Mouse (Mus musculus): Measurements from ENCODE around the gene Mkrn2. TPM values are rescaled to one million over a fixed set of nuclear protein-coding genes. Genes with fewer than 3 reads are reported as not detected.

Gene Mkrn2
- total and polyA plus RNA-seq, 2 experiments = 19.9 to 58.1 TPM

GRCm38 (mm10) chr6:115584176-115584575 is 17.5 kb upstream of the Mkrn2 start:
- H3K79me2 ChIP-seq (ENCODE audit: control insufficient read depth, insufficient read depth, low read length) = no peaks in the 10 kb centered on the region; the same call in 1 of the 2 replicates
- peak; percentile 35 for DNase-seq (ENCODE audit: extremely low read depth, low read depth, low spot score)
- peak; percentile 20; the same call in 1 of the 2 replicates for TF ChIP-seq CTCF (IDR thresholded peaks at IDR 0.05; ENCODE audit: low read depth, low read length)
- no peak for TF ChIP-seq POLR2A (IDR thresholded peaks at IDR 0.05; ENCODE audit: extremely low read depth, insufficient read depth, low read length)
- no peak overlapping the region for H3K4me3 ChIP-seq (ENCODE audit: insufficient read depth, low read depth, low read length)
- 80% methylated on average over 3 of the region's 3 CpGs for WGBS
- no peaks in the 10 kb centered on the region for H3K4me1 ChIP-seq (ENCODE audit: control insufficient read depth, insufficient read depth, low read length)
- no peaks in the 10 kb centered on the region for H3K36me3 ChIP-seq (ENCODE audit: control insufficient read depth, insufficient read depth, low read length)
- H3K9ac ChIP-seq (ENCODE audit: low read depth, low read length) = no peak overlapping the region
- H3K27ac ChIP-seq (replicated peaks; ENCODE audit: insufficient read depth, low read depth, low read length) = no peak overlapping the region
- H3K27me3 ChIP-seq (ENCODE audit: control insufficient read depth, insufficient read depth, low read length) = no peaks in the 10 kb centered on the region

- H3K27me3 ChIP-seq (ENCODE audit: control insufficient read depth, insufficient read depth, low read length) = no peaks in the 10 kb centered on the region
- H3K9ac ChIP-seq (ENCODE audit: low read depth, low read length) = no peak overlapping the region
- WGBS = 94% methylated on average over 10 of the region's 10 CpGs
- H3K27ac ChIP-seq (replicated peaks; ENCODE audit: insufficient read depth, low read depth, low read length) = no peak overlapping the region
- no peak for DNase-seq (ENCODE audit: extremely low read depth, low read depth, low spot score)
- no peaks in the 10 kb centered on the region; the same call in 1 of the 2 replicates for H3K79me2 ChIP-seq (ENCODE audit: control insufficient read depth, insufficient read depth, low read length)
- H3K4me1 ChIP-seq (ENCODE audit: control insufficient read depth, insufficient read depth, low read length) = peaks cover 2% of the 10 kb centered on the region; the same call in 1 of the 2 replicates
- H3K36me3 ChIP-seq (ENCODE audit: control insufficient read depth, insufficient read depth, low read length) = no peaks in the 10 kb centered on the region
- H3K4me3 ChIP-seq (ENCODE audit: insufficient read depth, low read depth, low read length) = no peak overlapping the region
- no peak for TF ChIP-seq CTCF (IDR thresholded peaks at IDR 0.05; ENCODE audit: low read depth, low read length)
- no peak for TF ChIP-seq POLR2A (IDR thresholded peaks at IDR 0.05; ENCODE audit: extremely low read depth, insufficient read depth, low read length)
These were observed 15.4 kb upstream of the Mkrn2 start for GRCm38 (mm10) chr6:115586321-115586720.

- H3K9ac ChIP-seq (ENCODE audit: low read depth, low read length) = peak overlapping the region; percentile 66
- 33% methylated on average over 19 of the region's 19 CpGs for WGBS
These were observed 9.9 kb upstream of the Mkrn2 start for GRCm38 (mm10) chr6:115591692-115592359.

GRCm38 (mm10) chr6:115592458-115592857 is 9.2 kb upstream of the Mkrn2 start, which contains the start of gene Mkrn2os:
Gene Mkrn2os (minus strand): TSS chr6:115592576.
- peak within 1 kb of the TSS; percentile 57 for H3K4me3 ChIP-seq (ENCODE audit: insufficient read depth, low read depth, low read length)
- TF ChIP-seq CTCF (IDR thresholded peaks at IDR 0.05; ENCODE audit: low read depth, low read length) = no peak
- TF ChIP-seq POLR2A (IDR thresholded peaks at IDR 0.05; ENCODE audit: extremely low read depth, insufficient read depth, low read length) = no peak
- peaks cover 8% of the 10 kb centered on the region for H3K4me1 ChIP-seq (ENCODE audit: control insufficient read depth, insufficient read depth, low read length)
- WGBS = 22% methylated on average over 5 of the region's 5 CpGs
- H3K27ac ChIP-seq (replicated peaks; ENCODE audit: insufficient read depth, low read depth, low read length) = peak within 1 kb of the TSS; percentile 72
- no peaks in the 10 kb centered on the region for H3K36me3 ChIP-seq (ENCODE audit: control insufficient read depth, insufficient read depth, low read length)
- no peaks in the 10 kb centered on the region; the same call in 1 of the 2 replicates for H3K79me2 ChIP-seq (ENCODE audit: control insufficient read depth, insufficient read depth, low read length)
- peak; percentile 93 for DNase-seq (ENCODE audit: extremely low read depth, low read depth, low spot score)
- H3K27me3 ChIP-seq (ENCODE audit: control insufficient read depth, insufficient read depth, low read length) = no peaks in the 10 kb centered on the region
- peak within 1 kb of the TSS; percentile 66 for H3K9ac ChIP-seq (ENCODE audit: low read depth, low read length)

More at GRCm38 (mm10) chr6:115591692-115592359, 9.9 kb upstream of the Mkrn2 start:
- no peaks in the 10 kb centered on the region; the same call in 1 of the 2 replicates for H3K79me2 ChIP-seq (ENCODE audit: control insufficient read depth, insufficient read depth, low read length)
- H3K36me3 ChIP-seq (ENCODE audit: control insufficient read depth, insufficient read depth, low read length) = no peaks in the 10 kb centered on the region
- peak overlapping the region; percentile 72 for H3K27ac ChIP-seq (replicated peaks; ENCODE audit: insufficient read depth, low read depth, low read length)
- TF ChIP-seq CTCF (IDR thresholded peaks at IDR 0.05; ENCODE audit: low read depth, low read length) (no peak), POLR2A (IDR thresholded peaks at IDR 0.05; ENCODE audit: extremely low read depth, insufficient read depth, low read length) (no peak)
- peak; percentile 69 for DNase-seq (ENCODE audit: extremely low read depth, low read depth, low spot score)
- H3K4me1 ChIP-seq (ENCODE audit: control insufficient read depth, insufficient read depth, low read length) = peaks cover 8% of the 10 kb centered on the region
- peak overlapping the region; percentile 57 for H3K4me3 ChIP-seq (ENCODE audit: insufficient read depth, low read depth, low read length)
- no peaks in the 10 kb centered on the region for H3K27me3 ChIP-seq (ENCODE audit: control insufficient read depth, insufficient read depth, low read length)

GRCm38 (mm10) chr6:115593252-115593651 is 8.4 kb upstream of the Mkrn2 start:
- peaks cover 8% of the 10 kb centered on the region for H3K4me1 ChIP-seq (ENCODE audit: control insufficient read depth, insufficient read depth, low read length)
- no peak overlapping the region for H3K9ac ChIP-seq (ENCODE audit: low read depth, low read length)
- no peaks in the 10 kb centered on the region for H3K27me3 ChIP-seq (ENCODE audit: control insufficient read depth, insufficient read depth, low read length)
- TF ChIP-seq CTCF (IDR thresholded peaks at IDR 0.05; ENCODE audit: low read depth, low read length) = no peak
- no peak for TF ChIP-seq POLR2A (IDR thresholded peaks at IDR 0.05; ENCODE audit: extremely low read depth, insufficient read depth, low read length)
- H3K36me3 ChIP-seq (ENCODE audit: control insufficient read depth, insufficient read depth, low read length) = no peaks in the 10 kb centered on the region
- no peak overlapping the region for H3K4me3 ChIP-seq (ENCODE audit: insufficient read depth, low read depth, low read length)
- no peaks in the 10 kb centered on the region; the same call in 1 of the 2 replicates for H3K79me2 ChIP-seq (ENCODE audit: control insufficient read depth, insufficient read depth, low read length)
- WGBS = 79% methylated on average over 4 of the region's 4 CpGs
- H3K27ac ChIP-seq (replicated peaks; ENCODE audit: insufficient read depth, low read depth, low read length) = no peak overlapping the region
- no peak for DNase-seq (ENCODE audit: extremely low read depth, low read depth, low spot score)

GRCm38 (mm10) chr6:115594463-115594862 is 7.2 kb upstream of the Mkrn2 start:
- DNase-seq (ENCODE audit: extremely low read depth, low read depth, low spot score) = no peak
- Histone ChIP-seq H3K27me3 (ENCODE audit: control insufficient read depth, insufficient read depth, low read length) (no peaks in the 10 kb centered on the region), H3K4me1 (ENCODE audit: control insufficient read depth, insufficient read depth, low read length) (peaks cover 8% of the 10 kb centered on the region), H3K9ac (ENCODE audit: low read depth, low read length) (no peak overlapping the region), H3K36me3 (ENCODE audit: control insufficient read depth, insufficient read depth, low read length) (no peaks in the 10 kb centered on the region), H3K79me2 (ENCODE audit: control insufficient read depth, insufficient read depth, low read length) (no peaks in the 10 kb centered on the region), H3K4me3 (ENCODE audit: insufficient read depth, low read depth, low read length) (no peak overlapping the region), H3K27ac (replicated peaks; ENCODE audit: insufficient read depth, low read depth, low read length) (no peak overlapping the region)
- TF ChIP-seq POLR2A (IDR thresholded peaks at IDR 0.05; ENCODE audit: extremely low read depth, insufficient read depth, low read length) (no peak), CTCF (IDR thresholded peaks at IDR 0.05; ENCODE audit: low read depth, low read length) (no peak)
- whole genome bisulfite sequencing = 83% methylated on average over 3 of the region's 3 CpGs
